Mouse (Mus musculus) lung, embryonic 14.5 days (tissue): Measurements from ENCODE around the gene Cage1. TPM values are rescaled to one million over a fixed set of nuclear protein-coding genes. Genes with fewer than 3 reads are reported as not detected.

ENCODE experiments used
- ATAC-seq: fragments of 200-750 bp; cut with Nextera tagmentation; 2 replicates; pipeline ENCODE4 v1.8.0; 2017; ENCODE audit warnings: mild to moderate bottlenecking, moderate TSS enrichment, moderate library complexity; ENCODE audit not compliant: insufficient read depth
- DNase-seq: peaks from one replicate; pipeline ENCODE4 v3.0.0-alpha.2; 2015
- H3K27ac ChIP-seq: fragments of 300-500 bp; sonication (generic); 2 replicates; pipeline ENCODE4 v1.5.1; 2014; ENCODE audit warnings: low read depth, mild to moderate bottlenecking, moderate library complexity
- H3K27me3 ChIP-seq: fragments of 300-500 bp; sonication (generic); 2 replicates; pipeline ENCODE4 v1.6.1; 2014; ENCODE audit warnings: low read length, control low read depth; ENCODE audit not compliant: insufficient read depth
- H3K36me3 ChIP-seq: fragments of 300-500 bp; sonication (generic); 2 replicates; pipeline ENCODE4 v1.6.1; 2014; ENCODE audit warnings: control low read depth; ENCODE audit not compliant: insufficient read depth
- H3K4me1 ChIP-seq: fragments of 300-500 bp; sonication (generic); 2 replicates; pipeline ENCODE4 v1.6.1; 2014; ENCODE audit warnings: antibody characterized with exemption, control low read depth; ENCODE audit not compliant: insufficient read depth
- H3K4me2 ChIP-seq: fragments of 300-500 bp; sonication (generic); 2 replicates; pipeline ENCODE4 v1.6.1; 2014; ENCODE audit warnings: mild to moderate bottlenecking
- H3K4me3 ChIP-seq: fragments of 300-500 bp; sonication (generic); 2 replicates; pipeline ENCODE4 v1.5.1; 2014; ENCODE audit warnings: low read depth, low read length
- H3K9ac ChIP-seq: fragments of 300-500 bp; sonication (generic); 2 replicates; pipeline ENCODE4 v1.6.1; 2014
- H3K9me3 ChIP-seq: fragments of 300-500 bp; sonication (generic); 2 replicates; pipeline ENCODE4 v1.6.1; 2016; ENCODE audit warnings: low read depth, low read length, control low read depth
- CTCF ChIP-seq: IDR thresholded peaks from 2 replicates; pipeline ENCODE4 v1.5.1; 2016; ENCODE audit warnings: antibody characterized with exemption, low read depth
- WGBS: fragments of 180-500 bp; shearing (Covaris S2); extraction: QIAGEN DNeasy Blood & Tissue Kit; methylation state at CpG from one replicate; pipeline ENCODE4 v1.1.7; 2014; 5-methylcytosine and 5-hydroxymethylcytosine counted together
- polyA plus RNA-seq: library from polyadenylated mRNA; unstranded; fragments of >200 nt; fragmentation: Nextera tagmentation; extraction: Ambion mirVana; gene quantifications from 2 replicates; pipeline ENCODE4 v1.2.1, GENCODE M21; 2014

Gene Cage1
- polyA plus RNA-seq, 1 experiment from 2014 or later, result 0.80 TPM

- Histone ChIP-seq H3K36me3 (peaks cover 21% of the 10 kb centered on the region), H3K4me2 (peak within 1 kb of the TSS; percentile 94), H3K9ac (peak within 1 kb of the TSS; percentile 85), H3K27me3 (no peaks in the 10 kb centered on the region), H3K9me3 (no peaks in the 10 kb centered on the region), H3K27ac (peak within 1 kb of the TSS; percentile 81), H3K4me1 (0 out of 2 replicates have a peak, but pooled peaks cover 5% of the 10 kb centered on the region), H3K4me3 (peak within 1 kb of the TSS; percentile 77)
- ATAC-seq, result no peak; the same call in 1 of the 2 replicates
- peak; percentile 9 for DNase-seq
- 10% methylated on average over 37 of the region's 37 CpGs for WGBS
- no peak for TF ChIP-seq CTCF
Observed at GRCm38 (mm10) chr13:38036343-38037043, 376 bp downstream of the Cage1 start, which contains the start of gene Riok1. TSS of gene Riok1 (plus strand) at chr13:38036995.

- no peaks in the 10 kb centered on the region for H3K36me3 ChIP-seq
- no peak for ATAC-seq
- no peak overlapping the region for H3K4me2 ChIP-seq
- no peak for DNase-seq
- no peak overlapping the region for H3K9ac ChIP-seq
- H3K27me3 ChIP-seq, result no peaks in the 10 kb centered on the region
- WGBS, result 64% methylated on average over 4 of the region's 4 CpGs
- no peak overlapping the region for H3K27ac ChIP-seq
- TF ChIP-seq CTCF, result no peak
- no peaks in the 10 kb centered on the region for H3K4me1 ChIP-seq
- H3K4me3 ChIP-seq, result no peak overlapping the region
- no peaks in the 10 kb centered on the region for H3K9me3 ChIP-seq
Observed at GRCm38 (mm10) chr13:38028407-38028806, 8.5 kb downstream of the Cage1 start.

- no peak overlapping the region for H3K9ac ChIP-seq
- WGBS, result 62% methylated on average over 6 of the region's 6 CpGs
- ATAC-seq, result no peak
- no peak overlapping the region for H3K4me3 ChIP-seq
- no peak overlapping the region for H3K27ac ChIP-seq
- no peaks in the 10 kb centered on the region for H3K36me3 ChIP-seq
- H3K4me1 ChIP-seq, result no peaks in the 10 kb centered on the region
- DNase-seq, result no peak
- H3K27me3 ChIP-seq, result no peaks in the 10 kb centered on the region
- TF ChIP-seq CTCF, result no peak
- no peaks in the 10 kb centered on the region for H3K9me3 ChIP-seq
- H3K4me2 ChIP-seq, result no peak overlapping the region
Observed at GRCm38 (mm10) chr13:38027618-38028248, 9.1 kb downstream of the Cage1 start.

GRCm38 (mm10) chr13:38025874-38026273, 11.0 kb downstream of the Cage1 start:
- no peaks in the 10 kb centered on the region for H3K27me3 ChIP-seq
- DNase-seq, result no peak
- no peaks in the 10 kb centered on the region for H3K36me3 ChIP-seq
- H3K27ac ChIP-seq, result no peak overlapping the region
- no peak for ATAC-seq
- no peaks in the 10 kb centered on the region for H3K9me3 ChIP-seq
- no peak overlapping the region for H3K4me3 ChIP-seq
- TF ChIP-seq CTCF, result peak; percentile 22
- no peak overlapping the region for H3K9ac ChIP-seq
- WGBS, result 43% methylated on average over 4 of the region's 4 CpGs
- no peaks in the 10 kb centered on the region for H3K4me1 ChIP-seq
- H3K4me2 ChIP-seq, result no peak overlapping the region

- no peaks in the 10 kb centered on the region for H3K4me1 ChIP-seq
Observed at GRCm38 (mm10) chr13:38018791-38019190, 18.1 kb downstream of the Cage1 start.

GRCm38 (mm10) chr13:38015591-38015990, 21.3 kb downstream of the Cage1 start:
- TF ChIP-seq CTCF, result no peak
- 81% methylated on average over 4 of the region's 4 CpGs for WGBS

More at GRCm38 (mm10) chr13:38018791-38019190, 18.1 kb downstream of the Cage1 start:
- Histone ChIP-seq H3K9ac (no peak overlapping the region), H3K36me3 (no peaks in the 10 kb centered on the region), H3K27ac (no peak overlapping the region), H3K4me3 (no peak overlapping the region), H3K4me2 (no peak overlapping the region), H3K27me3 (no peaks in the 10 kb centered on the region), H3K9me3 (no peaks in the 10 kb centered on the region)
- WGBS, result 60% methylated on average over 3 of the region's 3 CpGs
- ATAC-seq (no peak), DNase-seq (no peak)
- no peak for TF ChIP-seq CTCF

GRCm38 (mm10) chr13:38012436-38012835, 24.4 kb downstream of the Cage1 start:
- TF ChIP-seq CTCF, result no peak
- no peak for DNase-seq

More at GRCm38 (mm10) chr13:38015591-38015990, 21.3 kb downstream of the Cage1 start:
- ATAC-seq (no peak), DNase-seq (no peak)
- H3K4me3 ChIP-seq, result no peak overlapping the region
- H3K9ac ChIP-seq, result no peak overlapping the region
- H3K27ac ChIP-seq, result no peak overlapping the region
- H3K36me3 ChIP-seq, result no peaks in the 10 kb centered on the region
- H3K27me3 ChIP-seq, result no peaks in the 10 kb centered on the region
- H3K9me3 ChIP-seq, result no peaks in the 10 kb centered on the region
- no peak overlapping the region for H3K4me2 ChIP-seq
- no peaks in the 10 kb centered on the region for H3K4me1 ChIP-seq

More at GRCm38 (mm10) chr13:38012436-38012835, 24.4 kb downstream of the Cage1 start:
- Histone ChIP-seq H3K27ac (no peak overlapping the region), H3K4me2 (no peak overlapping the region), H3K27me3 (no peaks in the 10 kb centered on the region), H3K9me3 (no peaks in the 10 kb centered on the region), H3K4me3 (no peak overlapping the region), H3K4me1 (no peaks in the 10 kb centered on the region), H3K36me3 (no peaks in the 10 kb centered on the region), H3K9ac (no peak overlapping the region)
- 81% methylated on average over 5 of the region's 5 CpGs for WGBS
- ATAC-seq, result no peak
